Mouse (Mus musculus) embryonic fibroblast, embryonic 13.5 days (primary cell): Measurements from ENCODE around the gene Vwa5b1.

ENCODE experiments used
- CTCF ChIP-seq: IDR thresholded peaks from 2 replicates; pipeline ENCODE4 v1.5.1; 2011; ENCODE audit warnings: mild to moderate bottlenecking, control low read depth, low read length, moderate library complexity, borderline replicate concordance; ENCODE audit not compliant: insufficient read depth
- POLR2A ChIP-seq: IDR thresholded peaks from 2 replicates; pipeline ENCODE4 v1.6.1; 2011; ENCODE audit warnings: low read depth, mild to moderate bottlenecking, control low read depth, low read length, moderate library complexity

GRCm38 (mm10) chr4:138574800-138575606, 60.7 kb downstream of the Vwa5b1 start:
- no peak for TF ChIP-seq POLR2A
- TF ChIP-seq CTCF = no peak
